Mouse (Mus musculus) hindbrain, embryonic 16.5 days (tissue): ENCODE data around the gene Kat6b. TPM values are rescaled to one million over a fixed set of nuclear protein-coding genes. Genes with fewer than 3 reads are reported as not detected.

Experiments
- ATAC-seq: fragments of 200-750 bp; cut with Nextera tagmentation; 2 replicates; pipeline ENCODE4 v1.8.0; 2017; ENCODE audit warnings: moderate TSS enrichment, moderate library complexity
- H3K27ac ChIP-seq: fragments of 300-500 bp; sonication (generic); 2 replicates; pipeline ENCODE4 v1.5.1; 2014; ENCODE audit warnings: low read depth, mild to moderate bottlenecking, control low read depth, low read length, moderate library complexity
- H3K27me3 ChIP-seq: fragments of 300-500 bp; sonication (generic); replicated peaks from 2 replicates; pipeline ENCODE4 v1.6.1; 2014; ENCODE audit warnings: low read length; ENCODE audit not compliant: control insufficient read depth, insufficient read depth
- H3K36me3 ChIP-seq: fragments of 300-500 bp; sonication (generic); 2 replicates; pipeline ENCODE4 v1.6.1; 2014; ENCODE audit warnings: mild to moderate bottlenecking, low read length, moderate library complexity, mixed read lengths; ENCODE audit not compliant: control insufficient read depth, insufficient read depth
- H3K4me1 ChIP-seq: fragments of 300-500 bp; sonication (generic); 2 replicates; pipeline ENCODE4 v1.6.1; 2014; ENCODE audit warnings: low read depth, low read length; ENCODE audit not compliant: control insufficient read depth, insufficient read depth
- H3K4me2 ChIP-seq: fragments of 300-500 bp; sonication (generic); 2 replicates; pipeline ENCODE4 v1.6.1; 2014; ENCODE audit warnings: mild to moderate bottlenecking, low read length, control low read depth, moderate library complexity
- H3K4me3 ChIP-seq: fragments of 300-500 bp; sonication (generic); 2 replicates; pipeline ENCODE4 v1.5.1; 2014; ENCODE audit warnings: mild to moderate bottlenecking, low read length, control low read depth, moderate library complexity
- H3K9ac ChIP-seq: fragments of 300-500 bp; sonication (generic); 2 replicates; pipeline ENCODE4 v1.6.1; 2014; ENCODE audit warnings: low read depth, mild to moderate bottlenecking, control low read depth, low read length, moderate library complexity
- H3K9me3 ChIP-seq: fragments of 300-500 bp; sonication (generic); 2 replicates; pipeline ENCODE4 v1.6.1; 2014; ENCODE audit warnings: mild to moderate bottlenecking, low read length, moderate library complexity; ENCODE audit not compliant: control insufficient read depth
- WGBS: fragments of 180-500 bp; shearing (Covaris S2); extraction: QIAGEN DNeasy Blood & Tissue Kit; methylation state at CpG from one replicate; pipeline ENCODE4 v1.1.7; 2014; 5-methylcytosine and 5-hydroxymethylcytosine counted together
- polyA plus RNA-seq: library from polyadenylated mRNA; unstranded; fragments of >200 nt; fragmentation: Nextera tagmentation; extraction: Ambion mirVana; gene quantifications from 2 replicates; pipeline ENCODE4 v1.2.1, GENCODE M21; 2015

Gene Kat6b
- polyA plus RNA-seq, 1 experiment from 2014 or later: 14.2 TPM

GRCm38 (mm10) chr14:21705462-21705861, 224.2 kb downstream of the Kat6b start:
- 89% methylated on average over 2 of the region's 2 CpGs for WGBS
- Histone ChIP-seq H3K9me3 (no peaks in the 10 kb centered on the region), H3K27ac (no peak overlapping the region), H3K4me3 (no peak overlapping the region), H3K9ac (no peak overlapping the region), H3K27me3 (no peaks in the 10 kb centered on the region), H3K4me2 (no peak overlapping the region), H3K4me1 (peaks cover 7% of the 10 kb centered on the region; the same call in 1 of the 2 replicates), H3K36me3 (no peaks in the 10 kb centered on the region)
- no peak for ATAC-seq

- ATAC-seq: peak; percentile 88
- Histone ChIP-seq H3K36me3 (no peaks in the 10 kb centered on the region), H3K27ac (peak overlapping the region; percentile 78), H3K4me2 (no peak overlapping the region), H3K4me3 (no peak overlapping the region), H3K4me1 (peaks cover 7% of the 10 kb centered on the region; the same call in 1 of the 2 replicates), H3K9me3 (no peaks in the 10 kb centered on the region), H3K27me3 (no peaks in the 10 kb centered on the region), H3K9ac (no peak overlapping the region; the same call in 1 of the 2 replicates)
- WGBS: 43% methylated on average over 12 of the region's 12 CpGs
These were observed 225.7 kb downstream of the Kat6b start for GRCm38 (mm10) chr14:21706759-21707571.

GRCm38 (mm10) chr14:21709545-21709944, 228.3 kb downstream of the Kat6b start:
- H3K27ac ChIP-seq: no peak overlapping the region
- no peaks in the 10 kb centered on the region for H3K36me3 ChIP-seq
- no peaks in the 10 kb centered on the region for H3K9me3 ChIP-seq
- H3K9ac ChIP-seq: no peak overlapping the region
- no peaks in the 10 kb centered on the region for H3K27me3 ChIP-seq
- peaks cover 7% of the 10 kb centered on the region; the same call in 1 of the 2 replicates for H3K4me1 ChIP-seq
- no peak overlapping the region for H3K4me2 ChIP-seq
- 62% methylated on average over 2 of the region's 2 CpGs for WGBS
- no peak overlapping the region for H3K4me3 ChIP-seq
- no peak for ATAC-seq

GRCm38 (mm10) chr14:21711231-21711630, 230.0 kb downstream of the Kat6b start:
- Histone ChIP-seq H3K9me3 (no peaks in the 10 kb centered on the region), H3K9ac (no peak overlapping the region), H3K4me3 (no peak overlapping the region), H3K36me3 (no peaks in the 10 kb centered on the region), H3K4me1 (peaks cover 7% of the 10 kb centered on the region; the same call in 1 of the 2 replicates), H3K27me3 (no peaks in the 10 kb centered on the region), H3K4me2 (no peak overlapping the region), H3K27ac (no peak overlapping the region)
- ATAC-seq: no peak
- WGBS: 79% methylated on average over 2 of the region's 2 CpGs

- WGBS: 63% methylated on average over 5 of the region's 5 CpGs
- no peaks in the 10 kb centered on the region for H3K27me3 ChIP-seq
- ATAC-seq: no peak
- no peak within 1 kb of the TSS for H3K9ac ChIP-seq
- H3K9me3 ChIP-seq: no peaks in the 10 kb centered on the region
- no peaks in the 10 kb centered on the region for H3K4me1 ChIP-seq
- no peak within 1 kb of the TSS for H3K4me2 ChIP-seq
- H3K27ac ChIP-seq: no peak within 1 kb of the TSS
- no peaks in the 10 kb centered on the region for H3K36me3 ChIP-seq
- H3K4me3 ChIP-seq: no peak within 1 kb of the TSS
These were observed 233.3 kb downstream of the Kat6b start, which contains the start of gene Dupd1 for GRCm38 (mm10) chr14:21714486-21714885. Dupd1 (minus strand) TSS chr14:21714576.

GRCm38 (mm10) chr14:21719646-21720383, 238.6 kb downstream of the Kat6b start:
- Histone ChIP-seq H3K4me1 (no peaks in the 10 kb centered on the region), H3K4me3 (no peak overlapping the region), H3K4me2 (no peak overlapping the region), H3K9ac (no peak overlapping the region), H3K9me3 (no peaks in the 10 kb centered on the region), H3K36me3 (no peaks in the 10 kb centered on the region), H3K27me3 (no peaks in the 10 kb centered on the region), H3K27ac (no peak overlapping the region)
- ATAC-seq: no peak
- 46% methylated on average over 17 of the region's 17 CpGs for WGBS

GRCm38 (mm10) chr14:21720430-21721205, 239.4 kb downstream of the Kat6b start:
- H3K36me3 ChIP-seq: no peaks in the 10 kb centered on the region
- no peak for ATAC-seq
- no peak overlapping the region for H3K27ac ChIP-seq
- H3K4me1 ChIP-seq: no peaks in the 10 kb centered on the region
- no peak overlapping the region for H3K4me2 ChIP-seq
- no peak overlapping the region for H3K4me3 ChIP-seq
- no peak overlapping the region for H3K9ac ChIP-seq
- H3K9me3 ChIP-seq: no peaks in the 10 kb centered on the region
- H3K27me3 ChIP-seq: no peaks in the 10 kb centered on the region
- 78% methylated on average over 4 of the region's 4 CpGs for WGBS
